8 mouse cellular contexts compared by ENCODE assay signal in the genomic region with DNA sequence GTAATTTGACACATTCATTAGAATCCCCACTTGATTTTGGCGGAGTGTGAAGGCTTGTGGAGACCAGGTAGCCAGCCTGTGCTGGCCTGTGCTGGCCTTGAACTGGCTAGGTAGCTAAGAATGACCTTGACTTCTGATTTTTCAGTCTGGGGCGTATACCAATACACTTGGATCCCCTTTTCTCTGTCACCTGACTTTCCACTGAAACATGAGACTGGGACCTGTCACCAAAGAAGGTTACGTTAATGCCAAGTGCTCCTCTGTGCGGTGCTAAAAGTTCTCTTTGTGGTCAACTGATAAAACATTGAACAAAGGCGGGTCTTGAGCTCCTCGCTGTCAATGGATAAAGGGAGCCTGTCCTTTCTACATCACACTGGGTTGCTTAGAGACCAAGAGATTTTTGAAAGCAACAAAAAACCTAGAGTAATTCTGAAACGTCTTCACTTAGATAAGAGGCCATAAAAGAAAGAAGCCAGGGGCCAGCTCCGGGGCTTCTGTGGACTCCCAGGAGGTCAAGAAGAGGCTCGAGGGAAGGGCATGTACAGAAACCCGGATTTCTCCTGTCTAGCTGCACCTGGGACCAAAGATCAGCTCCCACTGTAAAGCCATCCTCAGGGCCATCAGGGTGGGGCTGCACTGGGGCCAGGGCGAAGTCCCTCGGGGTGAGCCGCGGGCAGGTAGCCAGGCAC.
DNase-seq lines count a peak whose midpoint lies in the region; ATAC-seq and TF ChIP-seq lines count a peak whose summit lies in the region.

No protein-coding gene starts in this region.

- H3K4me1 ChIP-seq in G1E (ENCODE audit: insufficient read depth, low read depth, low read length), result no peaks in the 10 kb centered on the region
- peaks cover 20% of the 10 kb centered on the region in 2 experiments for H3K4me1 ChIP-seq in heart, embryonic 14.5 days (ENCODE audit: control insufficient read depth in 2 of 2, insufficient read depth in 2 of 2, low read length in 2 of 2)
- H3K4me1 ChIP-seq in limb, embryonic 10.5 days, result peaks cover 23% of the 10 kb centered on the region

- ATAC-seq in G1E (ENCODE audit: extremely low read depth, insufficient number of reproducible peaks, low FRiP score, poor library complexity, severe bottlenecking), result no peak
- ATAC-seq in heart, embryonic 14.5 days (ENCODE audit: insufficient number of reproducible peaks, insufficient read depth, low FRiP score, low read depth), result no peak; the same call in 1 of the 2 replicates
- no peak for ATAC-seq in erythroblast, adult 5-6 weeks (replicated peaks; ENCODE audit: low FRiP score, poor library complexity, severe bottlenecking)
- ATAC-seq in erythroid progenitor cell, adult 5-6 weeks (replicated peaks; ENCODE audit: low FRiP score, poor library complexity, severe bottlenecking), result no peak

- peak overlapping the region; percentile 82 for H3K27ac ChIP-seq in heart, embryonic 14.5 days (replicated peaks in 1 of 2; ENCODE audit: control insufficient read depth in 1 of 2, insufficient read depth in 1 of 2, low read depth in 2 of 2, low read length in 2 of 2)
- H3K27ac ChIP-seq in limb, embryonic 10.5 days, result peak overlapping the region; percentile 82

- DNase-seq in 3T3-L1 (ENCODE audit: low read depth, low spot score), result peak; percentile 5
- DNase-seq in G1E (ENCODE audit: low spot score), result no peak
- no peak for DNase-seq in limb, embryonic 10.5 days (ENCODE audit: low spot score)
- peak; percentile 13 for DNase-seq in splenic B cell, adult 2 months (ENCODE audit: low read depth, low spot score)
- no peak for DNase-seq in urinary bladder, postnatal 10 days (ENCODE audit: low spot score)

- TF ChIP-seq CTCF in G1E (IDR thresholded peaks at IDR 0.05; ENCODE audit: low read depth, low read length), result no peak

- peaks cover 57% of the 10 kb centered on the region for H3K9me3 ChIP-seq in G1E (replicated peaks)
- H3K9me3 ChIP-seq in heart, embryonic 14.5 days (ENCODE audit: control insufficient read depth, low read length), result no peaks in the 10 kb centered on the region
- no peaks in the 10 kb centered on the region for H3K9me3 ChIP-seq in limb, embryonic 10.5 days (replicated peaks)

- H3K4me2 ChIP-seq in heart, embryonic 14.5 days (ENCODE audit: low read length), result peak overlapping the region; percentile 72

- no peaks in the 10 kb centered on the region for H3K36me3 ChIP-seq in G1E (replicated peaks)
- H3K36me3 ChIP-seq in heart, embryonic 14.5 days (ENCODE audit: control insufficient read depth, insufficient read depth, low read length), result no peaks in the 10 kb centered on the region
- H3K36me3 ChIP-seq in limb, embryonic 10.5 days, result no peaks in the 10 kb centered on the region
- no peaks in the 10 kb centered on the region for H3K36me3 ChIP-seq in splenic B cell, adult 2 months (ENCODE audit: control insufficient read depth, insufficient read depth, low read length, poor library complexity, severe bottlenecking)

- H3K9ac ChIP-seq in heart, embryonic 14.5 days (ENCODE audit: low read length), result peak overlapping the region; percentile 75

- 18% methylated on average over 14 of the region's 14 CpGs for WGBS in heart, embryonic 14.5 days
- 10% methylated on average over 14 of the region's 14 CpGs for WGBS in limb, embryonic 10.5 days

- peak overlapping the region; percentile 30; the same call in 1 of the 2 replicates for H3K4me3 ChIP-seq in G1E (ENCODE audit: low read depth, low read length)
- peak overlapping the region; percentile 43 to 52 for H3K4me3 ChIP-seq in heart, embryonic 14.5 days (ENCODE audit: control insufficient read depth in 1 of 2, insufficient read depth in 1 of 2, low read depth in 1 of 2, low read length in 2 of 2)
- peak overlapping the region; percentile 52 for H3K4me3 ChIP-seq in limb, embryonic 10.5 days

- H3K27me3 ChIP-seq in G1E (ENCODE audit: insufficient read depth, low read length), result no peaks in the 10 kb centered on the region
- no peaks in the 10 kb centered on the region for H3K27me3 ChIP-seq in heart, embryonic 14.5 days (ENCODE audit: control insufficient read depth, insufficient read depth, low read length)
- peaks cover 49% of the 10 kb centered on the region for H3K27me3 ChIP-seq in limb, embryonic 10.5 days (ENCODE audit: low read depth, poor library complexity, severe bottlenecking)
- no peaks in the 10 kb centered on the region for H3K27me3 ChIP-seq in splenic B cell, adult 2 months (ENCODE audit: control insufficient read depth, insufficient read depth, low read length, poor library complexity, severe bottlenecking)

Comparison
In these comparisons a context has a peak if more than half of its experiments do, and no peak if none do; other contexts are left out.
1. DNase-seq: peak in 3T3-L1 (single experiment) and splenic B cell, adult 2 months (single experiment); none in G1E (single experiment), limb, embryonic 10.5 days (single experiment) and urinary bladder, postnatal 10 days (single experiment).
2. Peak in every context shown above with its lines, with median percentiles within 50 percentile points of each other: H3K4me3 ChIP-seq.